In the genomic region with DNA sequence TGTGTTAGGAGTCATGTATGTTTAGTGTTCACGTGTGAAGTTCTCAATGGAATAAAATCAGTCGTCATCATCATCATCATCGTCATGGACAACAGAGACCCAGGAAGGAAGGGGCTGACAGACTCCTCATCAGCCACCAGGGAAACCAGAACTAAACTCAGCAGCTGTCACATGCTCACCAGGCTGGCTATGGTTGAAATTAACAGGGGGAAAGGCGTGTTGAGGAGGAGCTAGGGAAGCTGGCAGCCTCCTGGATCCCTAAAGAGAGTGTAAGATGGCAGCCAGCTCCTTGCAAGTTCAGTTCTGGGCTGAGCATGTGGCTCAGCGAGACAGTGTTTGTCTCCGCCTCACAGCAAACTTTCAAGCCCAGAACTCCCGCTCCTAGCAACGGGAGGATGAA, we compare ENCODE assay signal across 13 mouse cellular contexts. TPM values are rescaled to one million over a fixed set of nuclear protein-coding genes. Genes with fewer than 3 reads are reported as not detected.
A peak's percentile ranks its signal among the peaks of the same experiment; 100 is the strongest.
DNase-seq lines count a peak whose midpoint lies in the region; ATAC-seq and TF ChIP-seq lines count a peak whose summit lies in the region.
"Had no signal": no experiment of that assay in that cellular context is flagged by ENCODE, and none has a peak within 500 bp of the region (broad histone marks: within the 10 kb centered on the region; RNA-seq: fewer than 3 reads in every experiment).

No protein-coding gene starts in this region.

- peak overlapping the region; percentile 16; the same call in 1 of the 2 replicates for H3K27ac ChIP-seq in forebrain, embryonic 15.5 days (replicated peaks)
- H3K27ac ChIP-seq in forebrain, embryonic 12.5 days, result no peak overlapping the region
- no peak overlapping the region for H3K27ac ChIP-seq in layer of hippocampus, adult 2 months
- H3K27ac ChIP-seq: embryonic facial prominence, embryonic 12.5 days; heart, embryonic 13.5 days; hindbrain, embryonic 15.5 days had no signal

- H3K9ac ChIP-seq in forebrain, embryonic 15.5 days (replicated peaks), result no peak overlapping the region
- H3K9ac ChIP-seq in forebrain, embryonic 12.5 days, result no peak overlapping the region
- H3K9ac ChIP-seq: embryonic facial prominence, embryonic 12.5 days; heart, embryonic 13.5 days; hindbrain, embryonic 15.5 days had no signal

- peaks cover 49% of the 10 kb centered on the region for H3K4me1 ChIP-seq in forebrain, embryonic 15.5 days
- peaks cover 38% of the 10 kb centered on the region for H3K4me1 ChIP-seq in forebrain, embryonic 12.5 days

- no peaks in the 10 kb centered on the region for H3K36me3 ChIP-seq in forebrain, embryonic 15.5 days
- H3K36me3 ChIP-seq in forebrain, embryonic 12.5 days (replicated peaks), result no peaks in the 10 kb centered on the region
- H3K36me3 ChIP-seq: embryonic facial prominence, embryonic 12.5 days; G1E; heart, embryonic 13.5 days; hindbrain, embryonic 15.5 days had no signal

- WGBS in forebrain, embryonic 15.5 days, result 66% methylated on average over 8 of the region's 8 CpGs
- 76% methylated on average over 8 of the region's 8 CpGs for WGBS in forebrain, embryonic 12.5 days

- ATAC-seq in forebrain, embryonic 15.5 days (replicated peaks), result no peak
- ATAC-seq in forebrain, embryonic 12.5 days (ENCODE audit: low FRiP score), result no peak
- ATAC-seq: intestine, postnatal 0 days had no signal

- H3K4me3 ChIP-seq in forebrain, embryonic 15.5 days, result no peak overlapping the region
- no peak overlapping the region for H3K4me3 ChIP-seq in forebrain, embryonic 12.5 days (replicated peaks)
- no peak overlapping the region for H3K4me3 ChIP-seq in layer of hippocampus, adult 2 months
- H3K4me3 ChIP-seq: embryonic facial prominence, embryonic 12.5 days; heart, embryonic 13.5 days; hindbrain, embryonic 15.5 days had no signal

- intact Hi-C loops in gastrocnemius, postnatal 14 days (cut with DNase I; ENCODE audit: low total_unique reads), result loop anchor here (5.0 kb wide), 1 partner anchor 58 kb away; no protein-coding TSS in a partner anchor

- peak; percentile 10 for TF ChIP-seq CTCF in layer of hippocampus, adult 2 months (conservative IDR thresholded peaks at IDR 0.05)

- H3K9me3 ChIP-seq in forebrain, embryonic 15.5 days, result no peaks in the 10 kb centered on the region
- no peaks in the 10 kb centered on the region for H3K9me3 ChIP-seq in forebrain, embryonic 12.5 days
- H3K9me3 ChIP-seq: hindbrain, embryonic 15.5 days had no signal

- no peak for DNase-seq in layer of hippocampus, adult 2 months (ENCODE audit: low spot score in 2 of 2)
- no peak for DNase-seq in layer of hippocampus, adult 11-12 months (ENCODE audit: low spot score)
- DNase-seq in brain, adult 2 months (ENCODE audit: low read depth, low spot score), result peak; percentile 73
- peak; percentile 40 for DNase-seq in induced T-regulatory cell, adult 2 months (ENCODE audit: low read depth)
- DNase-seq in gastrocnemius, postnatal 14 days, result no peak
- DNase-seq in yolk sac, embryonic 10.5 days (ENCODE audit: low spot score), result no peak

- H3K27me3 ChIP-seq in forebrain, embryonic 15.5 days, result no peaks in the 10 kb centered on the region
- no peaks in the 10 kb centered on the region for H3K27me3 ChIP-seq in forebrain, embryonic 12.5 days
- H3K27me3 ChIP-seq: hindbrain, embryonic 15.5 days had no signal

- H3K4me2 ChIP-seq in forebrain, embryonic 15.5 days (replicated peaks), result no peak overlapping the region
- no peak overlapping the region for H3K4me2 ChIP-seq in forebrain, embryonic 12.5 days
- H3K4me2 ChIP-seq: embryonic facial prominence, embryonic 12.5 days; heart, embryonic 13.5 days; hindbrain, embryonic 15.5 days had no signal

RNA-seq across cellular contexts. Expression of a gene that starts 7.8 kb away (rescaled TPM):
- polyA plus RNA-seq in forebrain, embryonic 15.5 days (2015; fragmentation: Nextera tagmentation; extraction: Ambion mirVana), result 28.1 and 34.0 TPM in 2 replicates
- 11.2 and 12.0 TPM in 2 replicates for polyA plus RNA-seq in forebrain, embryonic 12.5 days (2016; fragmentation: Nextera tagmentation; extraction: Ambion mirVana)
- 100 to 1,000 TPM; 244 to 257 TPM for total RNA-seq in layer of hippocampus, adult 2 months (2021)
- total RNA-seq in gastrocnemius, postnatal 14 days (2021), result 1 to 10 TPM; 3.4 to 3.9 TPM

RNA-seq across cellular contexts. Expression of a gene that starts 21.5 kb away (rescaled TPM):
- polyA plus RNA-seq in forebrain, embryonic 15.5 days (2015; fragmentation: Nextera tagmentation; extraction: Ambion mirVana), result 94.2 and 95.7 TPM in 2 replicates
- polyA plus RNA-seq in forebrain, embryonic 12.5 days (2016; fragmentation: Nextera tagmentation; extraction: Ambion mirVana), result 100 TPM in 2 replicates
- 10 to 100 TPM; 34.7 to 45.9 TPM for total RNA-seq in layer of hippocampus, adult 2 months (2021)
- total RNA-seq in gastrocnemius, postnatal 14 days (2021), result 10 to 100 TPM; 22.7 to 25.2 TPM

Comparison
In these comparisons a context has a peak if more than half of its experiments do, and no peak if none do; other contexts are left out.
1. DNase-seq: peak in brain, adult 2 months (single experiment) and induced T-regulatory cell, adult 2 months (single experiment); none in layer of hippocampus, adult 2 months (0 of 2), layer of hippocampus, adult 11-12 months (single experiment), gastrocnemius, postnatal 14 days (single experiment) and yolk sac, embryonic 10.5 days (single experiment).
2. RNA of a gene that starts 7.8 kb away (total RNA-seq): 244 to 257 TPM in layer of hippocampus, adult 2 months; 3.4 to 3.9 TPM in gastrocnemius, postnatal 14 days; every median in the first group is over 10 times any median in the second.